Mouse (Mus musculus) layer of hippocampus, postnatal 36 days (tissue): ENCODE measurements around the gene Ppp5c. TPM values are rescaled to one million over a fixed set of nuclear protein-coding genes. Genes with fewer than 3 reads are reported as not detected.
"Not testable (repeated sequence)": the region's sequence is repeated elsewhere in the genome, so short reads cannot be mapped to it uniquely, and the experiment has no call there.

Experiments used
- DNase-seq, 2 experiments: peaks; one replicate each; pipeline ENCODE4 v3.0.0; 2022
- total RNA-seq, 2 experiments: library from RNA; stranded (reverse); gene quantifications; 2 replicates each; pipeline ENCODE4 v1.2.3; 2021

The Ppp5c gene
- total RNA-seq = 100 to 1,000 TPM; 147 to 149 TPM

DNA sequence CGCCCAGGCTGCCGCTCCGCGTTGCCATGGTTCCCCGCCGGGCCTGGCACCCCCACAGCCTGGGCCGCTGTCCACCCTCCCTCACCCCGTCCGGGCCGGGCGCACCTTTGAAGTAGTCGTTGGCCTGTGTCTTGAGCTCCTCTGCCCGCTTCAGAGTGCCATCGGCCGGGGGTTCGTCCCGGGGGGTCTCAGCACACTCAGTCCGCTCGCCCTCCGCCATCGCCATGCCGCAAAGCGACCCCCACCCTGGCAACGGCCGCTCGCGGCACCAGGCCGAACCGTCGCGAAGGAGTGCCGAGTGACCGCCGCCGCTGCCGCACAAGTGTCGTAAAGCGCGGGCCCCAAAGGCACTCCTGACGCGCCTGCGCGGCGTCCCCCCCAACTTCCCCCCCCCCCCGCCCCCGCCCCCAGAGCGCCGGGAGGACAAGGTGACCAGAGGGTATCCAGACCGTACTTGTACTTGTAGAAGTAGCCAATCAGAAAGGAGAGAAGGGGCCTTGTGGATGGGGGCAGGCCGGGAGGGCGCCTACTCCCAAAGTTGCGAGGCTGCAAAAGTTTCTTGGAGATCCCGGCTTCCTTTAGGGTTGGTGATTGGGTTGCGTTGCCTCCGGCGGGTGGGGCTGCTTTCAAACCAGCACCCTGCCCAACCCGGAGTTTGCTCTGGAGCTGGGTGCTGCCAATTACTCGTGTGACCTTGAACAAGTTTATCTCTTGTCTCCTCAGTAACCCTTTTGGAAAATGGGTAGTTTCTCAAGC is at the start of gene Ppp5c:
TSS of gene Ppp5c (minus strand) at position 337 of the 756 bp plus-strand sequence.
- peak; percentile 87 to 88 for DNase-seq

GRCm38 (mm10) chr7:17076542-17076941 is 48.8 kb upstream of the Ppp5c start:
- DNase-seq = no peak

DNA sequence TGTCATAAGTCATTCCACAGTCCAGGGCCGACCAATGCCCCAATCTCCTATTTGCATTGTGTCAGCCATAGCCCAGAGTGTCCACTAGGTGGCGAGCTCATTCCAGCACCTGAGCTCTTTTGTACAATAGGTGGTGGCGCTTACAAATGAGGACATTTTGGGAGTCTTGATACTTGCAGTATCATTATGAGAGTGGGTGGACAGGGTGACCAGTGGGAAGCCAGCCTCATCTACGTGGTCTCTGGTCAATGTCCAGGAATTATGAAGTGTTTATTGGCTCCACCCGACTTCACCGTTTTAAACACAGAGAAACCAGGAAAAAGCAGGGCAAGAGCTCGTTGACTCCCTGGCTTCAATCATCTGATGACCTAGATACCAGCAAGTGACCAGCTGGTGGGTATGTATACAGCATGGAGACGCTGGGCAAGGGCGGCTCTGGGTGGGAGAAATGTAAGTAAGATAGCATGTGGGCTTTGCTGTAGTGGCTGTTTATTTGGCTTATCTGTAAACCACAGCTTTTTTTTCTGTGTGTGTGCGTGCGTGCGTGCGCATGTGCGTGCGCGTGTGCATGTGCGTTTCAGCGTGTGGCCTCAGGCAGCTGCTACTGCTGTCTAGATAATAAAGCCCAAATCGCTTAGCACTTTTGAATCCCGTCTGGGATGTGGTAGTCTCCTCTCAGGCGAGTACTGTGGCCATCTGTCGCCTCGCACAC is 46.3 kb upstream of the Ppp5c start, which contains the start of gene Psg16:
TSS of gene Psg16 (plus strand) at position 137 of the 712 bp plus-strand sequence.
- DNase-seq = peak; percentile 51 to 57

- no peak for DNase-seq
These were observed 45.8 kb upstream of the Ppp5c start for GRCm38 (mm10) chr7:17073513-17073903.

GRCm38 (mm10) chr7:17067651-17068050 is 39.9 kb upstream of the Ppp5c start:
- DNase-seq = not testable (repeated sequence)

- no peak for DNase-seq
These were observed 39.3 kb upstream of the Ppp5c start for GRCm38 (mm10) chr7:17067000-17067399.

DNA sequence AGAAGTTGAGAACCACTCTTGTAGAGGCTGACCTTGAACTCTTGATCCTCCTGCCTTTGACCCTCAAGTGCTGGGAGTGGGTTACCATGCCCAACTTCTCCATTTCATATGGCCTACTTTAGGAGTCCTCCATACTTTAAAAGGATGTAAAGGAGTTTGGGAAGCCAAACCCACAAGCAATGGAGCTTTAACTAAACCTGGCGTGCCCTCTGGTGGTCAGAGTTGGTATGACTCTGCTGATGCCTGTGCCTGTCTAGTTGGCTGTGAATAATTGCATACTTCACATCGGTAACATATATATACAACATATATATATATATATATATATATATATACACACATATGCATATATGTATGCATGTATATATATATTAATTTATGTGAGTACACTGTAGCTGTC is 38.7 kb upstream of the Ppp5c start:
- DNase-seq = peak; percentile 79 to 87

GRCm38 (mm10) chr7:17065620-17066019 is 37.9 kb upstream of the Ppp5c start:
- DNase-seq = no peak

GRCm38 (mm10) chr7:17062845-17063244 is 35.1 kb upstream of the Ppp5c start:
- DNase-seq = no peak

GRCm38 (mm10) chr7:17062389-17062788 is 34.7 kb upstream of the Ppp5c start, which contains the start of gene Hif3a:
Gene Hif3a (minus strand): TSS chr7:17062427.
- DNase-seq = peak; percentile 53 to 58

DNA sequence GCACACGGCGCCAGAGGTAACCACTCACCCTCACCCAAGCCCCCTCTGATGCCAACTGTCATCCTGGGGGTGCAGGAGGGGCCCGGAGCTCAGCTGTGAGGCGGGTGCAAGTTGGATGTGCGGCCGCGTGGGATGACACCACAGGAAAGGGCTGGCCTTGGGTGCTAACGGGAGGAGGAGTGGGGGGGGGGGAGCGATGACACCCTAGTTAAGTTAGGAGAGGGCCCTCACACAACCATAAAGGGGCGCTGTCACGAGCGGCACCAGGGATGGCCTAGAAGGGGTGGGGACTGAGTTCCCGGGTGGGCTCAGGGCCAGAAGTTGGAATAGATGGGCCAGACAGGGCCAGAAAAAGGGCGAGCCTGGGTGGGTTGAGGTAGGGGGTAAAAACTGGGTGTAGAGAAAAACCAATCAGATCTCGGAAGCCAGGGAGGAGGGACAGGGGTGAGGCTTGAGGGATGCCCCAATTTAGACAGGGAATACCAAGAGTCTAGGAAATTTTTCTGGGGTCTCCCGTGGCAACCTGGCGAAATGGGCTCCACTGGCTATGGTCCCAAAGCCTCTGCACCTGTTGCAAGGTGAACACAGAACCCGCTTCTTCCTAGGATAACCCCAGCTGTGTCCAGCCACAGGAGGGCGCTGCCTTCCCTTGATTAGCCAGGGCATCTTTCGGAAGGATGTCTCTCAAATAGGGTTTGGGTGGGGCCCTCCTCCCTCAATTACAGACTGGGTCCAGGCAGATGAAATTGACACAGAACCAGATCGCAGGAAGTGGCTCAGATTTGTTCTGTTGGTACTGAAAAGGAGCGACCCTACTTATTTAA is 33.3 kb upstream of the Ppp5c start:
- DNase-seq = peak in 1 of 2 experiments; percentile 55

- peak; percentile 88 to 91 for DNase-seq
These were observed 32.5 kb upstream of the Ppp5c start for GRCm38 (mm10) chr7:17060031-17060781.

- DNase-seq = no peak
These were observed 31.7 kb upstream of the Ppp5c start for GRCm38 (mm10) chr7:17059463-17059844.

- DNase-seq = no peak
These were observed 31.2 kb upstream of the Ppp5c start for GRCm38 (mm10) chr7:17058816-17059462.

DNA sequence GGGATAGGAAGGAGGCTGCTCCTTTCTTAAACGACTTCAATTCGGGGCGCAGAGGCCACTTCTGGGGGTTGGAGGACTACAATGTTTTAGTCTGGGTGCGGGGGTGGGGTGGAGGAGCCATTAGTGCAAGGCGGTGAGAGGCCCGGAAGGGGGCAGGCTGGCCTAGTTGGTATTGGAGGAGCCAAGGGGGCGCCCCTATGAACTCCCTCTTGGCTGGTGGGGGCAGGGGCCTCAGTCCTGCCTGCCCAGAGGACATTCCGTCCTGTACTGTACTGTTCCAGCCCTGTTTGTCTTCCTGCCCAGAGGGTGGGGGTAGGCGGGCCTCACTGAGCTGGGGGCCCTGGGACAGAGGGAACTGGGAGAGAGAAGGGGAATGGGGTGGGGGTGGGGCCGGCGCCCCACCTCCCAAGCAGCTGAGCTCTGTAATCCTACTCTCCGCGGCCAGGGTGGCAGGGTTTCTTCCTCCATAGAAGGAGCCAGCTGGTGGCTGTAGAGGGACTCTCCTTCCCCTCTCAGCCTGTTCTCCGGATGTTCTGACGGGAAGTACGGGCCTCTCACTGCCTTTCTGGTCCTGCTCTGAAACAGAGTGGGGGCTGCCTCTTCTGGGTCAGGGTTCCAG is 30.5 kb upstream of the Ppp5c start:
- peak; percentile 81 to 82 for DNase-seq

DNA sequence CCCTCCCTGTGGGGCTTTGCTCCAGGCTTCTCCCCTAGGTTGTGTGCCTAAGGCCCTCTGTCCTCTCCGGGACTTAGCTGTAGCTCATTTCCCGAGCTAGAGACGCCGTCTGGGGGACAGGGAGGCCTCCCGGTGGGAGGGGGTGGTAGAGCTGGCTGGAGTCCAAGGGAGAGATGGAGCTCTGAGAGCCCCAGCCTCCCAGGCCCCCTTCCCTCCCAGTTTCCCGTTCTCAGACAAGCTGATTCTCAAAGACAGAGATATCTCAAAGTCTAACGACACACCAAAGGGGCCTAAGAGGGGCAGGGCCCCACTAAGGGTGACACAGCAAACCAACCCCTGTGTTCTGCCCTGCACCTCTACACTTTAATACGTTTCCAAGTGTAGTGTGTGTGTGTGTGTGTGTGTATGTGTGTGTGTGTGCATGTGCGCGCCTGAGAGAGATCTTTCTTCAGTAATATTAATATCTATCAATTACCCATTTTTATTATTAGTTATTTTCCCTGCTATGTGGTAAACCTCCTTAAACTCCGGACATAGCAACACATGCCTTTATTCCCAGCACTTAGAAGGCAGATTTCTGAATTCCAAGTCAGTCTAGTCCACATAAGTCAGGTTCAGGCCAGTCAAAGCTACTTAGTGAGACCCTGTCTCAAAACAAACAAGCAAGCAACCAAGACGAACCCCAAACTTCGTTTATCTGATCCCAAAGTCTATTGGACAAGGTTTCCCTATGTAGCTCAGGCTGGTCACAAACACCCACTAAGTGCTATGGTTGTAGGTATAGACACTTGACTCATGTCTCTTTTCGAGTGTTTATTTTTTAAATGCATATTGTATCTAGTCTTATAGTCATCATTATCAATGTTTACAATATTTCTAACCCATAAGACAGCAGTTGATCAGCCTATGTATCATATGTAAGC is 29.1 kb upstream of the Ppp5c start:
- DNase-seq = peak in 1 of 2 experiments; percentile 57

GRCm38 (mm10) chr7:17056081-17056581 is 28.4 kb upstream of the Ppp5c start:
- DNase-seq = peak; percentile 89 to 91

DNA sequence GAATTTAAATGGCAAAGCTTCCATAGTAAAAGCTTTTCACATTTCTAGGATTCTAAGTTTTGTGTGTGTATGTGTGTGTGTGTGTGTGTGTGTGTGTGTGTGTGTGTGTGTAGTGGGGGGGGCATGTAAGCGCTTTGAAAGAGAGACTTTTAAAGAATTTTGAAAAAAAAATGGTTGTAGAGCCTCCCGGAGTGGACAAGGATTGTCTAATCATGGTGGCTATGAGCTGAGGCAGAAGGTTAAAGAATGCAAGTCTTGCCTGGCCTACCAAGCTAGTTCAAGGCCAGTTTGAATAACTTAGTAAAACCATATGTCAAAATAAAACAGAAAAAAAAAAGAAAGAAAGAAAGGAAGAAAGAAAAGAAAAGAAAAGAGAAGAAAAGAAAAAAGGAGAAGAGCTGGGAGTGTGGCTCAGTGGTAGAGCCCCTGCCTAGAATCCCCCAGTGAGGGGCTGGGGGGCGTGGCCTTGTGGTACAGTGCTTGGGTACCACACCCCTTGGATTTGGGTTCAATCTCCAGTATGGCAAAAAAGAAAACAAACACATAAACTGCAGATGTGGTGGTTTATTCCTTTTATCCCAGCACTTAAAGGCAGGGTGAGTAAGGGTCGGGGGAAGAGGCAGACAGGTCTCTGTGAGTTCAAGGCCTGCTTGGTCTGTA is 27.7 kb upstream of the Ppp5c start:
- no peak for DNase-seq
